Mouse (Mus musculus) granulocyte monocyte progenitor cell, adult 5-6 weeks (primary cell): Measurements from ENCODE around the gene Emcn. TPM values are rescaled to one million over a fixed set of nuclear protein-coding genes. Genes with fewer than 3 reads are reported as not detected.

ENCODE experiments used
- ATAC-seq: replicated peaks from 2 replicates; pipeline ENCODE4 v1.8.0; 2016; ENCODE audit warnings: mild to moderate bottlenecking, moderate TSS enrichment, inconsistent platforms; ENCODE audit not compliant: poor library complexity, severe bottlenecking
- total RNA-seq, 2 experiments: library from RNA; stranded (forward) in 1 of 2; stranded (reverse) in 1 of 2; fragments of 200-712, 200-1000 nt in 1 of 2; fragments of >200 nt in 1 of 2; fragmentation: Nextera tagmentation in 1 of 2; gene quantifications; 2 replicates each; pipeline ENCODE4 v1.2.3; 2014 to 2017

Emcn gene
- total RNA-seq, 2 experiments from 2014 or later = 0.34 to 0.57 TPM

- no peak for ATAC-seq
Measured at GRCm38 (mm10) chr3:137382311-137382710, 41.4 kb downstream of the Emcn start.

- no peak for ATAC-seq
Measured at GRCm38 (mm10) chr3:137395588-137395987, 54.7 kb downstream of the Emcn start.

- ATAC-seq = no peak
Measured at GRCm38 (mm10) chr3:137415451-137416086, 74.7 kb downstream of the Emcn start.

- ATAC-seq = no peak; the same call in 1 of the 2 replicates
Measured at GRCm38 (mm10) chr3:137418636-137419035, 77.8 kb downstream of the Emcn start.

GRCm38 (mm10) chr3:137429516-137429915, 88.6 kb downstream of the Emcn start:
- no peak for ATAC-seq

- ATAC-seq = no peak
Measured at GRCm38 (mm10) chr3:137464902-137465629, 124.2 kb downstream of the Emcn start.

GRCm38 (mm10) chr3:137465953-137466352, 125.1 kb downstream of the Emcn start:
- no peak for ATAC-seq

GRCm38 (mm10) chr3:137466766-137467165, 125.9 kb downstream of the Emcn start:
- no peak for ATAC-seq

- ATAC-seq = no peak
Measured at GRCm38 (mm10) chr3:137467386-137467785, 126.5 kb downstream of the Emcn start.

- ATAC-seq = no peak
Measured at GRCm38 (mm10) chr3:137472145-137472544, 131.3 kb downstream of the Emcn start.

GRCm38 (mm10) chr3:137479761-137480339, 139.0 kb downstream of the Emcn start:
- no peak for ATAC-seq

- no peak for ATAC-seq
Measured at GRCm38 (mm10) chr3:137481157-137481556, 140.3 kb downstream of the Emcn start.
